Mouse (Mus musculus) testis, adult 10 weeks (tissue): ENCODE data around the gene Lipf. TPM values are rescaled to one million over a fixed set of nuclear protein-coding genes. Genes with fewer than 3 reads are reported as not detected.

Source experiments
- polyA plus RNA-seq: library from polyadenylated mRNA; stranded (reverse); fragments of 350-450 nt; fragmentation: Illumina TruSeq; extraction: RNeasy Lipid Tissue Mini Kit (QIAGEN cat#74804); gene quantifications from one replicate; pipeline ENCODE4 v1.2.3, GENCODE M21; 2014; ENCODE audit warnings: low read depth, low replicate concordance

Gene Lipf
- 17.8 TPM for polyA plus RNA-seq

GRCm38 (mm10) chr19:33960887-33961286 is at the start of gene Lipf:
Gene Lipf (plus strand): TSS chr19:33961187.

GRCm38 (mm10) chr19:34008002-34008401 is 47.0 kb downstream of the Lipf start, which contains the start of gene Lipk:
Gene Lipk (plus strand): TSS chr19:34008290.

Other genes starting within 250 kb of the Lipf start
- gene Lipo2, start 209.8 kb upstream of the Lipf start, polyA plus RNA-seq = 10.2 TPM
- gene Lipo3, start 199.2 kb upstream of the Lipf start, polyA plus RNA-seq = 21.2 TPM
- not detected for gene Lipo1, start 173.7 kb upstream of the Lipf start, polyA plus RNA-seq
- 0.41 TPM for gene Lipk, start 47.1 kb downstream of the Lipf start, polyA plus RNA-seq
- gene Lipn, start 106.2 kb downstream of the Lipf start, polyA plus RNA-seq = not detected
- gene Lipm, start 139.7 kb downstream of the Lipf start, polyA plus RNA-seq = not detected
- gene Ankrd22, start 204.9 kb downstream of the Lipf start, polyA plus RNA-seq = 5.0 TPM
- 50.5 TPM for gene Stambpl1, start 231.0 kb downstream of the Lipf start, polyA plus RNA-seq